Comparison of ENCODE assay signal across 22 mouse cellular contexts in the genomic region with DNA sequence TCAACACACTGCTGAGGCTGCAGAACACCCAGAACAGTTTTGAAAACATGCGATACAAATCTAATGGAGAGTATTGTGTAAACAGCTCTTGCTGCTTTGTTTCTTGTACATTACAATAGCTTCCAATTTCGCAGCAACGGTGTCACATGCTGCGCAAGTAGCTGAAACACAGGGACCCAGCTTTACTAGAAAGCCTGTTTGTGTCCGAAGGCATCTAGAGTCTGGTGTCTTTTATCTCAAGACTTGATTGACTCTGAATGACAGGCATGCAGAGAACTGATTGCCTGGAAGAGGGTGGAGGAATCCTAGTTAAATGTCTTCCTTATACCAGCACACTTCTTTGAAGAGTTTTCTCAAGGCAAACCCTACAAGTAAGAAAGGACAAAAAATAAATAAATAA.
DNase-seq lines count a peak whose midpoint lies in the region; ATAC-seq and TF ChIP-seq lines count a peak whose summit lies in the region.
"Had no signal": no experiment of that assay in that cellular context is flagged by ENCODE, and none has a peak within 500 bp of the region (broad histone marks: within the 10 kb centered on the region; RNA-seq: fewer than 3 reads in every experiment).

No protein-coding gene starts in this region.

- H3K9ac ChIP-seq in midbrain, embryonic 12.5 days (replicated peaks), result no peak overlapping the region
- no peak overlapping the region for H3K9ac ChIP-seq in midbrain, embryonic 16.5 days (ENCODE audit: low read depth, low read length)
- H3K9ac ChIP-seq in ES-E14 (ENCODE audit: insufficient read depth, low read depth, low read length, poor library complexity, severe bottlenecking), result no peak overlapping the region
- H3K9ac ChIP-seq: embryonic facial prominence, embryonic 12.5 days; forebrain, embryonic 13.5 days; forebrain, embryonic 15.5 days; forebrain, postnatal 0 days had no signal

- no peak for TF ChIP-seq CTCF in brain, embryonic 14.5 days (IDR thresholded peaks at IDR 0.05; ENCODE audit: borderline replicate concordance, extremely low read depth, insufficient read depth, insufficient read length)

- peak; percentile 56; the same call in 1 of the 2 replicates for ATAC-seq in midbrain, embryonic 12.5 days (ENCODE audit: low FRiP score, low read depth)
- no peak for ATAC-seq in midbrain, embryonic 16.5 days
- ATAC-seq: activated CD4-positive, CD25-positive, alpha-beta regulatory T cell, adult 4 months; forebrain, embryonic 13.5 days; forebrain, embryonic 15.5 days; forebrain, postnatal 0 days; Patski had no signal

- H3K4me2 ChIP-seq in midbrain, embryonic 12.5 days (replicated peaks), result no peak overlapping the region
- H3K4me2 ChIP-seq in midbrain, embryonic 16.5 days (ENCODE audit: low read length), result no peak overlapping the region
- H3K4me2 ChIP-seq: embryonic facial prominence, embryonic 12.5 days; forebrain, embryonic 13.5 days; forebrain, embryonic 15.5 days had no signal

- H3K4me3 ChIP-seq in midbrain, embryonic 12.5 days, result no peak overlapping the region
- H3K4me3 ChIP-seq in midbrain, embryonic 16.5 days (ENCODE audit: low read depth, low read length), result no peak overlapping the region
- no peak overlapping the region for H3K4me3 ChIP-seq in ES-E14 (ENCODE audit: insufficient read depth in 1 of 2, low read depth in 1 of 2, low read length in 2 of 2, poor library complexity in 1 of 2, severe bottlenecking in 1 of 2)
- H3K4me3 ChIP-seq: embryonic facial prominence, embryonic 10.5 days; embryonic facial prominence, embryonic 12.5 days; forebrain, embryonic 13.5 days; forebrain, embryonic 15.5 days had no signal

- 0 out of 2 replicates have a peak, but pooled peaks cover 3% of the 10 kb centered on the region for H3K4me1 ChIP-seq in midbrain, embryonic 12.5 days
- no peaks in the 10 kb centered on the region for H3K4me1 ChIP-seq in midbrain, embryonic 16.5 days (ENCODE audit: control insufficient read depth, insufficient read depth, low read length)
- no peaks in the 10 kb centered on the region for H3K4me1 ChIP-seq in ES-E14 (ENCODE audit: control insufficient read depth in 2 of 2, insufficient read depth in 2 of 2, low read length in 2 of 2, poor library complexity in 1 of 2)
- H3K4me1 ChIP-seq: embryonic facial prominence, embryonic 10.5 days; embryonic facial prominence, embryonic 12.5 days; forebrain, embryonic 13.5 days; forebrain, embryonic 15.5 days had no signal

- no peaks in the 10 kb centered on the region for H3K36me3 ChIP-seq in midbrain, embryonic 12.5 days
- no peaks in the 10 kb centered on the region for H3K36me3 ChIP-seq in midbrain, embryonic 16.5 days (ENCODE audit: control insufficient read depth, insufficient read depth, low read length)
- H3K36me3 ChIP-seq in ES-E14 (ENCODE audit: control insufficient read depth, insufficient read depth, low read length, poor library complexity, severe bottlenecking), result no peaks in the 10 kb centered on the region
- H3K36me3 ChIP-seq: embryonic facial prominence, embryonic 10.5 days; embryonic facial prominence, embryonic 12.5 days; forebrain, embryonic 15.5 days; G1E had no signal

- H3K9me3 ChIP-seq in midbrain, embryonic 12.5 days, result no peaks in the 10 kb centered on the region
- H3K9me3 ChIP-seq in midbrain, embryonic 16.5 days (replicated peaks; ENCODE audit: control insufficient read depth, low read length, poor library complexity, severe bottlenecking), result no peaks in the 10 kb centered on the region
- no peaks in the 10 kb centered on the region for H3K9me3 ChIP-seq in ES-E14 (ENCODE audit: control insufficient read depth, insufficient read depth, low read depth, low read length)
- H3K9me3 ChIP-seq: embryonic facial prominence, embryonic 10.5 days; embryonic facial prominence, embryonic 12.5 days; forebrain, embryonic 13.5 days; forebrain, embryonic 15.5 days; G1E had no signal

- H3K27me3 ChIP-seq in midbrain, embryonic 12.5 days, result no peaks in the 10 kb centered on the region
- no peaks in the 10 kb centered on the region for H3K27me3 ChIP-seq in midbrain, embryonic 16.5 days (ENCODE audit: control insufficient read depth, insufficient read depth, low read depth, low read length)
- H3K27me3 ChIP-seq: embryonic facial prominence, embryonic 12.5 days; forebrain, embryonic 13.5 days; forebrain, embryonic 15.5 days; Patski had no signal

- in situ Hi-C loops in ES-E14 (cut with MboI; ENCODE audit: low sequenced_read_pairs in 2 of 2, unreplicated experiment in 2 of 2), result no loop called here

- TF ChIP-seq POLR2A in brain, embryonic 14.5 days (IDR thresholded peaks at IDR 0.05; ENCODE audit: borderline replicate concordance, extremely low read depth, insufficient read depth, insufficient read length, poor library complexity, severe bottlenecking), result no peak

- DNase-seq in ES-E14 (ENCODE audit: low read depth, low spot score), result peak; percentile 4
- DNase-seq in R1 (ENCODE audit: low read depth, low spot score), result peak; percentile 42
- DNase-seq in brain, embryonic 14.5 days (ENCODE audit: low read depth), result peak; percentile 3
- DNase-seq in adrenal gland, postnatal 25 days, result no peak
- DNase-seq in cerebellum, adult 18-20 months, result no peak
- DNase-seq: adrenal gland, adult 8-10 months; adrenal gland, postnatal 36 days; cerebellum, adult 11 months; cerebellum, adult 2 months; cerebellum, adult 9-10 months; cerebellum, postnatal 10 days; cerebellum, postnatal 25 days; forebrain, postnatal 0 days had no signal

- no peak overlapping the region for H3K27ac ChIP-seq in midbrain, embryonic 12.5 days (replicated peaks)
- H3K27ac ChIP-seq in midbrain, embryonic 16.5 days (ENCODE audit: low read length), result no peak overlapping the region
- H3K27ac ChIP-seq in ES-E14 (ENCODE audit: insufficient read depth, low read depth, low read length, poor library complexity, severe bottlenecking), result no peak overlapping the region
- H3K27ac ChIP-seq: embryonic facial prominence, embryonic 10.5 days; embryonic facial prominence, embryonic 12.5 days; forebrain, embryonic 13.5 days; forebrain, embryonic 15.5 days had no signal

- 35% methylated on average over 5 of the region's 5 CpGs for WGBS in midbrain, embryonic 12.5 days
- 33% methylated on average over 5 of the region's 5 CpGs for WGBS in midbrain, embryonic 16.5 days

TF ChIP-seq in ES-E14, 5 proteins besides CTCF, POLR2A, EP300 and RAD21:
- TF ChIP-seq ZNF384 (IDR thresholded peaks at IDR 0.05; ENCODE audit: low read depth, low read length) (no peak), HCFC1 (IDR thresholded peaks at IDR 0.05; ENCODE audit: borderline replicate concordance, insufficient read depth, low read length) (no peak)
TF ChIP-seq in ES-E14: peak in this region for 0.

Comparison
In these comparisons a context has a peak if more than half of its experiments do, and no peak if none do; other contexts are left out.
1. DNase-seq: peak in ES-E14 (single experiment), R1 (single experiment) and brain, embryonic 14.5 days (single experiment); none in adrenal gland, postnatal 25 days (single experiment) and cerebellum, adult 18-20 months (0 of 2).